Mouse (Mus musculus) WW6 (cell line): ENCODE measurements around the gene Lsm14a.
"Not testable (repeated sequence)": the region's sequence is repeated elsewhere in the genome, so short reads cannot be mapped to it uniquely, and the experiment has no call there.

Experiments used
- DNase-seq: peaks from one replicate; pipeline ENCODE4 v3.0.0-alpha.2; 2013; ENCODE audit warnings: low read depth, low spot score

Gene Lsm14a

DNA sequence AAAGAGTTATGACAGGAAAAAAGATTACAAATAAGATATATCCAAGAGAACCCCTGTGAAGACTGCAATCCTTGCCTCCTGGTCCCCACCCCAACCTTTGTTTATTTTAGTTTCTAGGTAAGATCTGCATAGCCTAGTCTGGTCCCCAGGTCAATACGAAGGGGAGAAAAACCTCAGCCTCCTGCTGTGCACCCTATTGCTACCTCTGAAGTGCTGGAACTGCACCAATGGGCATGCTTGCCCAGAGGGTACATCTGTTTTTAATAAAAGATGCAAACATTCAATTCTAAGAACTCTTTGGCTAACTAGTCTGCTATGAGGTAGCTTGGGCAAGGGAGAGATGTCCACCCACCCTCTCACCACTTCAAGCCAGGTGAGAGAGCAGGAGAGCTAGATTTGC is 19.2 kb downstream of the Lsm14a start:
- DNase-seq, result no peak

DNA sequence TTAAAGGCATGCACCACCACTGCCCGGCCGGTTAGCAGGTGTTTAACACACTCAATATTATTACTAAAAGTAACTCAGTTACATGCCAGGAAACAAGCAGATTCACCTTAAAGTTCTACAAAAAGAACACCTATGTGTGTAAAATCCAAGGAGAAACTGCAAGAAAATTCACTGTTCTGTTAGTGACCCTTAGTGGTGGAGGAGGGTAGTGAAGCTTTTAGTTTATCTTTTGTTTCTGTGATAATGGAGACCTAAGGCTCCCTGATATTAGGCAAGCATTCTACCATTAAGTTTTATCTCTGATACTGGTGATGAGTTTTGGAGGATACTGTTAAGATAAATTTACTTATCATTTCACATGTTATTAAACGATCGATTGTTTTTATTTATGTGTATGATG is 37.5 kb downstream of the Lsm14a start:
- DNase-seq, result no peak

DNA sequence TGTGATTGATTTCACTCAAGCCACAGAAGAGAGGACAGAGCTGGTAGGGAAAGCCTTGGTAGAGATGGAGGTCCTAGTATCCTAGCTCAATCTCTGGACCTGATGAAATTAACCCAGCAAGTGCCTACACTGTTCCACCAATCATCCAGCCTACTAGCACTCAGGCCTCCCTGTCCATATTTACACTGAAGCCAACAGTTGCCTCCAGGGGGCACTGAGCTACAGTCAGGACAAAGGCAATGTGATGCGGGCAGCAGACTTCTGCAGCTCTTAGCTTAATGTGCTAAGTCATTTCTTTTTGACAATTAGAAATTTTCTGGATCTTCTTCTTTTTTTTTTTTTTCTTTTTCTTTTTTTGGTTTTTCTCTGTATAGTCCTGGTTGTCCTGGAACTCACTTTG is 41.1 kb downstream of the Lsm14a start:
- DNase-seq, result peak; percentile 18

GRCm38 (mm10) chr7:34350166-34350565 is 42.9 kb downstream of the Lsm14a start:
- no peak for DNase-seq

DNA sequence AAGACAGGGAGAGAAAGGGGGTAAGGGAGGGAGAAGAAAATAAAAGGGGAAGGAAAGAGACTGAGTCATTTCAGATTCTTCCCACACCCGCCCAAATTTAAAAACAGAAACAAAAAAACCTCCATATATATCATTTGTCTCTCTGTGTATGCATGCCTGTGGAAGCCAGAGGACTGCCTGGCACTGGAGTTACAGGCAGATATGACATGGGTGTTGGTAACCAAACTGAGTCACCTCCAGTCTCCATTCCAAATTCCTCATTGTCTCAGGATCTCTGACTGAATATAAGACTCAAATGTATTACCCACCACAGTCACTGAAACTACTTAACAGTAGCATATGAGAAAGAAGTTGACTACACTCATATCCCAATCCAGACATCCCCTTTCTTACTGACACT is 45.1 kb downstream of the Lsm14a start:
- DNase-seq, result no peak

GRCm38 (mm10) chr7:34347041-34347440 is 46.1 kb downstream of the Lsm14a start:
- DNase-seq, result no peak

- no peak for DNase-seq
Observed at GRCm38 (mm10) chr7:34346505-34346904, 46.6 kb downstream of the Lsm14a start.

DNA sequence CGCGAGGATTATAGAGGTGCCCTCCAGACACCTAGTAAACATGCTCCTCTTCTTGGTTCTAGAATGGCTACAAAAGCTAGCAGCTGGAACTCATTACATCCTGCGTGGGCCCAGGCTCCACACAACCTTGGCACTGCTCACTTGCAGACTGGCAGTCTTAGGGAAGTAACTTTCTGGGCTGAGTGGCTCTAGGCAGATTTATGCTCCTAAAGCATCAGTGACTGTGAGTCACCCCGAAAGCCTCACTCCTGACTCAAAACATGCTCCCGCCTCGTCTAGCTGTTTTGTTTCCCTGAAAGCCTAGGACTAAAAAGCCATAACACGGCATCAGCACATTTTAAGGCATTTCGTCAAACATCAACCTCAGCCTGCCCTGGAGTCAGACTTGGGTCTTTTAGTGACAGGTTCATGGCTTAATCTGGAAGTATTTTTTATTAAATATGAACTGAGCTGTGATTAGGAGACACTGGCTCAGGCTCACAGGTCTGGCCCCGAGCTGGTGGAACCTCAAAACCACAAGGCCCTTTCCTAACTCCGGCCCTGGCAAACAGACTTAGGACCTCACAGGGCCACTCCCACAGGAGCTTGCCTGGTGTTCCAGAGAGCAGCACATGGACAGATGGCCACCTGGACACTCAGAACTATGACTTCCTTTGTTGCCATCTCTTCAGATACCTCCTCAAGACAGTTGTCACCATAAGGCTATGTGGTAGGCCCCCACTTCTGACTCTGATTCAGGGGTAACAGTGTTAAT is 50.9 kb downstream of the Lsm14a start:
- DNase-seq, result no peak

GRCm38 (mm10) chr7:34340841-34341240 is 52.3 kb downstream of the Lsm14a start:
- no peak for DNase-seq

DNA sequence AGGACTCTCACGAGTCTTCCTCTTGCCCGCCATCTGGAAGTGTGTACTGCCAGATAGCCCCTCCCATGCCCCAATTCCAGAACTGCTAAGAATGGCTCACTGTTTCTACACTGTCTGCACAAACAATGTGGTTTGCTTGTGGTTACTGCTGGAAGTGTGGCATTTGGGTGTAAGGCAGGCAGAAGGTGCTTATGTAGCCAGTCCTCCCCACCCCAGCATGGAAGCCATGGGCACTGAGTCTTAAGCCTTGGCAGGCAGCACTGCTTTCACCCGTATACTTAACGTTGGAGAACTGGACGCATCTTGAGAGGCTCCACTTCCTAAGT is 54.0 kb downstream of the Lsm14a start:
- no peak for DNase-seq

DNA sequence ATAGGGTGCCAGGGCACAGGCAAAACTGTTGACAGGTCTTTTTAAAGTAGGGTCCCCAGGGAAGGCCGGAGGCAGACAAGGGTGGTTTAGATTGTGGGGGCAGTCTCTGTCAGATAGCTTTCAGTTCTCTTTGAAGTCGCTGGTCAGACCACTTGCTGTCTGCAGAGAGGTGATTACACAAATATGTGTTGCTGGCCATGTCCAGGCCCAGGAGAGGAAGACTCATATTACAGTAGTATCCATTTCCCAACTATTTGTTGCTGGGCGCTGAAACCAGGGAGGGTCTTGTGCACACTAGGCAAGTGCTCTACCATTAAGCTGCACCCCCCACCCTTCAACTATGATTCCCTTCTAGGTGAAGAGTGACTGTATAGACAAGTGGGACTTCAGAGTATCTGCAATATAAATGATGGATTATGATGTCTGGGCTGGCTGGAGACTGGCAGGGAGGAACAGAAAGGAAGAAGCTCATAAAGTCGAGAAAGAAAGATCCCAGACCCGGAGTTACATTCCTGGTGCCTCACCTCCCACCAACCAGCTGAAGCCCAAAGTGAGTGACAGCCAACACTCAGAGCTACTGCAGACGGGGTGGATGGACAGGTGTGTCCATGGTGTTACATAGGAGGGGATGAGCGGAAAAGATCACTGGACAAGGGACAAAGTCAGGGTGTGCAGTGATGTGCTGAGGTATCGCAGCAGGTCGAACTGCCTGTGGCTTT is 54.5 kb downstream of the Lsm14a start:
- DNase-seq, result no peak

DNA sequence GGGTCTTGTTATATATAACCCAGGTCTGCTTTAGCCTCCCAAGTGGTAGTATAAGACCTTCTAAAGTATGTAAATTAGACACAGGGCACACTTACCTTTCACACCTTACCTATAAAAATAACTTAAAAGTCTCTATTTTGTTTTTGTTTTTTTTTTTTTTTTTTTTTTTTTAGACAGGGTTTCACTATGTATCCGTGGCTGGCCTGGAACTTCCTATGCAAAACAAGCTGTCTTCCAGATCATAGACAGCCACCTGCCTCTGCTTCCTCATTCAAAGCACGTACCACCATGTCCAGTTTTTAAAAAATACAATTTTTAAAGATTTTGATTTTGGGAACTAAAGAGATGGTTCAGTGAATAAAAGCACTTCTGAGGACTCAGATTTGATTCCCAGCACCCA is 55.8 kb downstream of the Lsm14a start:
- no peak for DNase-seq

GRCm38 (mm10) chr7:34336545-34336944 is 56.6 kb downstream of the Lsm14a start:
- DNase-seq, result not testable (repeated sequence)

DNA sequence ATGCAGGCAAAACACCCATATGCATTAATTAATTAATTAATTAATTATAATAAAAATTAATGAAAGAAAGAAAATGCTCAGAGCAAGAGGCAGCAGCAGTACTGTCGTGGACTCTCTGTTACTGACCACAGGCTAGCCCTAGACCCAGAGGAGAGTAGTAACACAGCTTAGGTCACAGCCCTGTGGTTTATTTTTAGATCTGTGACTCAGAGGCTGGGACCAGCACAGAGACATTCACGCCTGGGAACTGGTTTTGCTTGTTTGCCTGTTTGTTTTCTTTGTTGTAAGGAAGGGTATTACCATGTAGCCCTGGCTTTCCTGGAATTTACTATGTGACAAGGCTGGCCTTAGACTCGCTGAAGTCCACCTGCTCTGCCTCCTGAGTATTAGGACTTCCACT is 65.6 kb downstream of the Lsm14a start:
- DNase-seq, result no peak

- DNase-seq, result no peak
Observed at GRCm38 (mm10) chr7:34324857-34325256, 68.3 kb downstream of the Lsm14a start.

DNA sequence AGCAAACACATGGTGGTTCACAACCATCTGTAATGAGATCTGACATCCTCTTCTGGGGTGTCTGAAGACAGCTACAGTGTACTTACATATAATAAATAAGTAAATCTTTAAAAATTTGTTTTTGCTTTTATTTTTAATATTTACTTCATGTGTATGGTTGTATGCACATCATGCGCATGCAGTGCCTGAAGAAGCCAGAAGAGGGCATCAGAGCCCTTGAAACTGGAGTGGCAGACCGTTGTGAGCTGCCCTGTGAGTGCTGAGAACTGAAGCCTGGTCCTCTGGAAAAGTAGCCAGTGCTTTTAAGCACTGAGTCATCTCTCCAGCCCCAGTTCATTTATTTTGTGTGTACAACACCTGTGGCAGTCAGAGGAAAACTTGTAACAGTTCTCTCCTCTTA is 69.1 kb downstream of the Lsm14a start:
- DNase-seq, result no peak

- DNase-seq, result no peak
Observed at GRCm38 (mm10) chr7:34323351-34323750, 69.8 kb downstream of the Lsm14a start.

- DNase-seq, result no peak
Observed at GRCm38 (mm10) chr7:34321958-34322357, 71.2 kb downstream of the Lsm14a start.

DNA sequence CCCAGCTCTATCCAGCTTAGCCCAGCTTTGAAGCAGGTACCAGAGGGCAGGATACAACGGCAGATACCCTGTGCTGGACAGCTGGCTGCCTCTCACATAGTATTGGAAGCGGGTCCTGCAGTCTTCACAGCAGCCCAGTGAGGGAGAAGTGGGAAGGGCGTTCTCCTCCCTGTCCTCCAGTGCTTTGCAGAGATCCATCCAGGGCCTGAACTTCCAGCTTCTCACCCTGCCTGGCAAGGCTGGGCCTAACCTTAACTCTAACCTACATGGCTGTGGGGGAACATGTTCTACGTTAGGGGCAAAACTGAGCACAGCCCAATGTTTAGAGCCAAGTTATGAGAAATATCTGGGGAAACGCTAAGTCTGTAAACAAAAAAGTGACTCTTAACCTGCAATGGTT is 72.0 kb downstream of the Lsm14a start:
- no peak for DNase-seq

GRCm38 (mm10) chr7:34319957-34320356 is 73.2 kb downstream of the Lsm14a start:
- DNase-seq, result no peak

- DNase-seq, result no peak
Observed at GRCm38 (mm10) chr7:34319123-34319522, 74.0 kb downstream of the Lsm14a start.

DNA sequence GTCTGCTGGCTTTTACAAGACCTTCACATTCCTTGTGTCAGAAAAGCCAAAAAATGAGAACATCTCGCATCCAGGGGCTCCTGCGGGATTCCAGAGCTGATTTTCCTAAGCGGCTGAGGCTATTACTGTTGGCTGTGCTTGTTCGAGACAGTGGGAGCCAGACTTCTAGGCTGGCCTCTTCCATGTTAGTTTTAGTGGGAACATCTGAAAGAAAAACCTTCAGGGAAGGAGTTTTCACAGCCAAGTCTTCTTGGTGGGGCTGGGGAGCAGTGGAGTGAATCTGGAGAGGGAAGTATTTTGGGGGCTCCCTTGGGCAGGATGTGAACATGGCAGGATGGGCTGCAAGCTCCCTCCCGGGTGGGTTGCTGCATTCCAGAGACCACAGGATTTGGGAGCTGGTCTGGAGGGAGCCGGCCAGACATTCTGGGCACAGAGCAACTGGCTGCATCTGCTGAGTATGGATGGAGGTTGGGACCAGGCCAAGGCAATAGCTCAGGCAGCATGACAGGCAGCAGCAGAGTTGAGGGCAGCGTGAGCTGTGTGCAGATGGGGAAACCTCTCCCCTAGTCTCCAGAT is 75.1 kb downstream of the Lsm14a start:
- DNase-seq, result no peak

DNA sequence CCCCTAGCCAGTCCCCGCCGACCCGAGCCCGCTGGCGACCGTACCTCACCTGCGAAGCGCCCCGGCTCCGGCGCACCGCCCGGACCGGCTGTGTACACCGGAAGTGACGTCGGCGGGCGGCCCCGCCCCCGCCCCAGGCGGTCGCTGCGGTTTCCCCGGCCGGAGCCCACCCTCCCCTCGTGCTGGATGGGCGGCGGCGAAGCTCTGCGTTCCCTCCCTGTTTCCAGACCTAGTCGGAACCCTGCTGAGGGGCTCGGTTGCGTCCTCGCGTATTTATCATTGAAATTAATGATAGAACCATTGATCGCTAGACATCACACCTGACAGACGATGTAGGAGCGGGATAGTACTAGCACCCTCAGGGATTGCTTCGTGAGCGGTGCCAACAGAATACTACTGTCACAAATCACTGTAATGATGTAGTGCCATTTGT is 79.7 kb downstream of the Lsm14a start, which contains the start of gene 4931406P16Rik:
TSS of gene 4931406P16Rik (minus strand) at position 109 of the 433 bp plus-strand sequence.
- DNase-seq, result peak; percentile 61
